Mouse (Mus musculus) hindbrain, postnatal 0 days (tissue): Measurements from ENCODE around the gene Bola2. TPM values are rescaled to one million over a fixed set of nuclear protein-coding genes. Genes with fewer than 3 reads are reported as not detected.

ENCODE experiments used
- ATAC-seq: fragments of 200-750 bp; cut with Nextera tagmentation; 2 replicates; pipeline ENCODE4 v1.8.0; 2017; ENCODE audit warnings: mild to moderate bottlenecking, moderate TSS enrichment, moderate library complexity
- DNase-seq: peaks from one replicate; pipeline ENCODE4 v3.0.0-alpha.2; 2015; ENCODE audit warnings: low spot score
- H3K27ac ChIP-seq: fragments of 300-500 bp; sonication (generic); 2 replicates; pipeline ENCODE4 v1.5.1; 2014; ENCODE audit warnings: mild to moderate bottlenecking
- H3K27me3 ChIP-seq: fragments of 300-500 bp; sonication (generic); 2 replicates; pipeline ENCODE4 v1.6.1; 2014; ENCODE audit warnings: low read length, mixed read lengths; ENCODE audit not compliant: insufficient read depth
- H3K36me3 ChIP-seq: fragments of 300-500 bp; sonication (generic); 2 replicates; pipeline ENCODE4 v1.6.1; 2014; ENCODE audit warnings: low read length, mixed read lengths; ENCODE audit not compliant: insufficient read depth
- H3K4me1 ChIP-seq: fragments of 300-500 bp; sonication (generic); 2 replicates; pipeline ENCODE4 v1.6.1; 2014; ENCODE audit warnings: antibody characterized with exemption, low read length, mixed read lengths; ENCODE audit not compliant: insufficient read depth
- H3K4me2 ChIP-seq: fragments of 300-500 bp; sonication (generic); 2 replicates; pipeline ENCODE4 v1.6.1; 2014; ENCODE audit warnings: low read depth, mild to moderate bottlenecking, low read length, moderate library complexity, mixed read lengths
- H3K4me3 ChIP-seq: fragments of 300-500 bp; sonication (generic); 2 replicates; pipeline ENCODE4 v1.5.1; 2014; ENCODE audit warnings: low read length
- H3K9ac ChIP-seq: fragments of 300-500 bp; sonication (generic); replicated peaks from 2 replicates; pipeline ENCODE4 v1.6.1; 2014; ENCODE audit warnings: mild to moderate bottlenecking, low read length, moderate library complexity, mixed read lengths
- H3K9me3 ChIP-seq: fragments of 300-500 bp; sonication (generic); 2 replicates; pipeline ENCODE4 v1.6.1; 2016; ENCODE audit warnings: low read length, mixed read lengths
- CTCF ChIP-seq: IDR thresholded peaks from 2 replicates; pipeline ENCODE4 v1.5.1; 2016; ENCODE audit warnings: antibody characterized with exemption, control low read depth, low read depth
- WGBS: fragments of 180-500 bp; shearing (Covaris S2); extraction: QIAGEN DNeasy Blood & Tissue Kit; methylation state at CpG from one replicate; pipeline ENCODE4 v1.1.7; 2014; 5-methylcytosine and 5-hydroxymethylcytosine counted together
- polyA plus RNA-seq: library from polyadenylated mRNA; unstranded; fragments of >200 nt; fragmentation: Nextera tagmentation; extraction: Ambion mirVana; gene quantifications from 2 replicates; pipeline ENCODE4 v1.2.1, GENCODE M21; 2015
- total RNA-seq: library from RNA; depleted of rRNA; stranded (reverse); fragments of >200 nt; gene quantifications from 2 replicates; pipeline ENCODE4 v1.2.3, GENCODE M21; 2014

Bola2 gene
- total and polyA plus RNA-seq, 2 experiments from 2014 or later, result 122 to 164 TPM

- peaks cover 19% of the 10 kb centered on the region for H3K4me1 ChIP-seq
These were observed 6.6 kb downstream of the Bola2 start for GRCm38 (mm10) chr7:126701559-126702357.

GRCm38 (mm10) chr7:126702358-126702757 lies 7.2 kb downstream of the Bola2 start:
- no peak for ATAC-seq
- Histone ChIP-seq H3K27me3 (no peaks in the 10 kb centered on the region), H3K9me3 (no peaks in the 10 kb centered on the region), H3K4me3 (peak overlapping the region; percentile 72; the same call in 1 of the 2 replicates), H3K9ac (peak overlapping the region; percentile 81), H3K4me2 (peak overlapping the region; percentile 74), H3K36me3 (peaks cover 10% of the 10 kb centered on the region; the same call in 1 of the 2 replicates), H3K4me1 (peaks cover 19% of the 10 kb centered on the region), H3K27ac (no peak overlapping the region)
- WGBS, result 79% methylated on average over 6 of the region's 6 CpGs
- DNase-seq, result no peak
- TF ChIP-seq CTCF, result no peak

More at GRCm38 (mm10) chr7:126701559-126702357, 6.6 kb downstream of the Bola2 start:
- no peak for TF ChIP-seq CTCF
- Histone ChIP-seq H3K27ac (no peak overlapping the region), H3K9ac (peak overlapping the region; percentile 81), H3K4me2 (peak overlapping the region; percentile 33), H3K36me3 (peaks cover 10% of the 10 kb centered on the region; the same call in 1 of the 2 replicates), H3K27me3 (no peaks in the 10 kb centered on the region), H3K9me3 (no peaks in the 10 kb centered on the region), H3K4me3 (no peak overlapping the region)
- ATAC-seq (no peak), DNase-seq (no peak)
- 56% methylated on average over 24 of the region's 24 CpGs for WGBS

DNA sequence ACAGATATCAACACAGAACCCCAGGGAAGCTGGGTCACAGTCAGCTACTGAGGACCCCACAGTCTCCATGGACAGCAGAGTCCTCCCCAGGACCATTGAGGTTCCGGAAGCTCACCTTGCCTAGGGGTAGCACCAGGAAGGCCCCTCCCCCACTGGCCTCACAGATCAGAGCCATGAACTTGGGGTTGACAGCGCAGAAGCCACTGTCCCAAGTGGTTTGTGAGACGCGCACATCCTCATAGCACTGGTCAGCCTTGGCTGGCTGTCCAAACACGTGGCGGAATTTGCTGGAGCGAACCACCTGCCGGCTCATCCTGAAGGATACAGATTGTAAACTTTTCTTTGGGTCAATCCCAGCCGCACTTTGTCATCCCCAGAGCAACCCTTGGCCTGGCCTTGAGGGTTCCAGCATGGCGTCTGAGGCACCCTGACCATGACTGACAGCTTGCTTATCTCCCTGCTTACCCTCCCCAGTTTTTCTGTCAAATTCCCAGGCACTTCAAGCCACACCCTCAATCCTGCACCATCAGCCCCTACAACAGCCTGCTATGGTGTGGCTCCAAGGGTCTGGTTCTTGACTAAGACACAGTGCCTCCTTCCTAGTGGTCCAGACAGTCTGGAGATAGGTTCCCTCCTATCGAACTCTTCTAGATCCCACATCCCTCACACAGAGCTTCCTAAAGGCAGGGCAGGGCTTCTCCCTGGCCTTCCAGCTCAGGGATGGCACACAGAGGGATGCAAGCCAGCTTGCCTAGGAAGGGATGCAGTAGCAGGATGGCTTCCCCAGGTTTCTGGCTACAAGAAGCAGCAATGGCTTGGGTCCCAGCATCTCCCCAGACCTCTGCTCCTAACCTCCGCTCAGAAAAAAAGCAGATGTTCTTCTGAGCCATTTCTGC lies 7.9 kb downstream of the Bola2 start:
- no peaks in the 10 kb centered on the region for H3K27me3 ChIP-seq
- no peaks in the 10 kb centered on the region for H3K9me3 ChIP-seq
- peak overlapping the region; percentile 91 for H3K27ac ChIP-seq
- H3K9ac ChIP-seq, result peak overlapping the region; percentile 81
- TF ChIP-seq CTCF, result no peak
- peak overlapping the region; percentile 74 for H3K4me2 ChIP-seq
- H3K36me3 ChIP-seq, result peaks cover 10% of the 10 kb centered on the region; the same call in 1 of the 2 replicates
- WGBS, result 73% methylated on average over 12 of the region's 12 CpGs
- DNase-seq, result peak; percentile 37
- peaks cover 19% of the 10 kb centered on the region for H3K4me1 ChIP-seq
- ATAC-seq, result no peak
- H3K4me3 ChIP-seq, result peak overlapping the region; percentile 72

- no peaks in the 10 kb centered on the region for H3K27me3 ChIP-seq
- DNase-seq (no peak), ATAC-seq (peak; percentile 11; the same call in 1 of the 2 replicates)
- H3K27ac ChIP-seq, result peak overlapping the region; percentile 91
- H3K9ac ChIP-seq, result peak overlapping the region; percentile 81
- peaks cover 19% of the 10 kb centered on the region for H3K4me1 ChIP-seq
- peaks cover 10% of the 10 kb centered on the region; the same call in 1 of the 2 replicates for H3K36me3 ChIP-seq
- H3K9me3 ChIP-seq, result no peaks in the 10 kb centered on the region
- H3K4me3 ChIP-seq, result peak overlapping the region; percentile 72
- H3K4me2 ChIP-seq, result peak overlapping the region; percentile 74
- 13% methylated on average over 7 of the region's 7 CpGs for WGBS
- no peak for TF ChIP-seq CTCF
These were observed 8.5 kb downstream of the Bola2 start for GRCm38 (mm10) chr7:126703757-126704077.

GRCm38 (mm10) chr7:126704121-126704980 lies 9.2 kb downstream of the Bola2 start:
- H3K4me3 ChIP-seq, result peak overlapping the region; percentile 72
- TF ChIP-seq CTCF, result peak; percentile 33
- H3K27me3 ChIP-seq, result no peaks in the 10 kb centered on the region; the same call in 1 of the 2 replicates
- peak overlapping the region; percentile 91 for H3K27ac ChIP-seq
- peak overlapping the region; percentile 74 for H3K4me2 ChIP-seq
- under 1% methylated on average over 39 of the region's 39 CpGs for WGBS
- H3K4me1 ChIP-seq, result peaks cover 19% of the 10 kb centered on the region
- no peaks in the 10 kb centered on the region for H3K9me3 ChIP-seq
- H3K36me3 ChIP-seq, result peaks cover 10% of the 10 kb centered on the region; the same call in 1 of the 2 replicates
- peak overlapping the region; percentile 81 for H3K9ac ChIP-seq
- peak; percentile 82 for ATAC-seq
- peak; percentile 90 for DNase-seq
